Mouse (Mus musculus): Measurements from ENCODE around the gene Ryr3. TPM values are rescaled to one million over a fixed set of nuclear protein-coding genes. Genes with fewer than 3 reads are reported as not detected.

The Ryr3 gene
- polyA plus RNA-seq, 1 experiment from 2014 or later, result 1.5 TPM

GRCm38 (mm10) chr2:112714648-112715047 is 502.2 kb downstream of the Ryr3 start:
- Histone ChIP-seq H3K36me3 (ENCODE audit: control insufficient read depth, insufficient read depth, low read length) (no peaks in the 10 kb centered on the region), H3K4me2 (ENCODE audit: low read depth, low read length) (no peak overlapping the region), H3K9me3 (ENCODE audit: control insufficient read depth, low read length) (no peaks in the 10 kb centered on the region), H3K27ac (ENCODE audit: low read length) (no peak overlapping the region), H3K27me3 (replicated peaks; ENCODE audit: control insufficient read depth, insufficient read depth, low read length) (no peaks in the 10 kb centered on the region), H3K4me1 (ENCODE audit: control insufficient read depth, insufficient read depth, low read length) (no peaks in the 10 kb centered on the region), H3K9ac (ENCODE audit: low read depth, low read length) (no peak overlapping the region), H3K4me3 (ENCODE audit: low read length) (no peak overlapping the region)
- 61% methylated on average over 4 of the region's 4 CpGs for WGBS
- ATAC-seq, result no peak

DNA sequence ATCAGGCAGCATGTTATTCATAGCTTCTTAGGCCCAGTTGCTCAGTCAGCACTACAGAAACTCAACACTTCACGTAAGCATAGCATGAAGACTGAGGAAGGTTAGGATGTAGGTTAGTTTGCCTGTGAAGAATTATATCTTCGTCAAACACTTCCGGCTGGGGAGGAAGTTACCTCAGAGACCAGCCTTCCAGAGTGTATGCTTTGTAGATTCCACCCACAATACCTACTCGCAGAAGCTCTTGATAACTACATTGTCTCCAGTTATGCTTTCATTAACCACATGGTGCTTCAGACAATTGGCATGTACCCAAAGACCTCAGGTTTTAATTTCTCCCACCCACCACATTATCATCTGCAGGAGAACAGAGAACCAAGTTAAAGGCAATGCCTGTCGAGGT is 535.1 kb downstream of the Ryr3 start:
- WGBS, result 81% methylated on average over 5 of the region's 5 CpGs

DNA sequence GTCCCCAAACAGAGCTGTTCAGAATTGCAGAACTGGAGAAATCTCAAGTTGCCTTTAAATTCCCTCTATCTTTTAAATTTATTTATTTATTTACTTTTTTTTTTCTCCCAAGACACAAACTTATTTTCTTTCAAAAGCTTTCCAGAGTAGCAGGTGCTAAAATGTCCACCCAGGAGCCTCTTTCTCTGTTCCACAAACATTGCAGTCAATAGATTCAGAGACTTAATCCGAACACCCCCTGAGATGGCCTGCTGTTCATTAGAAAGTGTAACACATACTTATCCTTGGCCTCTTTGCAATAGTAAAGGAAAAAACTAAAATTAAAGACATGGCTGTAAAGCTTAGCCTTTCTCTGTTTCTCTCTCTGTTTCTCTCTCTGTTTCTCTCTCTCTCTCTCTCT is 539.6 kb downstream of the Ryr3 start:
- no peak overlapping the region for H3K9ac ChIP-seq (ENCODE audit: low read depth, low read length)
- no peak overlapping the region for H3K4me3 ChIP-seq (ENCODE audit: low read length)
- no peaks in the 10 kb centered on the region for H3K36me3 ChIP-seq (ENCODE audit: control insufficient read depth, insufficient read depth, low read length)
- H3K9me3 ChIP-seq (ENCODE audit: control insufficient read depth, low read length), result no peaks in the 10 kb centered on the region
- WGBS, result 66% methylated on average over 1 of the region's 1 CpGs
- no peak overlapping the region for H3K4me2 ChIP-seq (ENCODE audit: low read depth, low read length)
- no peaks in the 10 kb centered on the region for H3K27me3 ChIP-seq (replicated peaks; ENCODE audit: control insufficient read depth, insufficient read depth, low read length)
- no peak overlapping the region for H3K27ac ChIP-seq (ENCODE audit: low read length)
- no peak for ATAC-seq
- no peaks in the 10 kb centered on the region for H3K4me1 ChIP-seq (ENCODE audit: control insufficient read depth, insufficient read depth, low read length)

More for the DNA sequence above, 535.1 kb downstream of the Ryr3 start:
- Histone ChIP-seq H3K4me1 (ENCODE audit: control insufficient read depth, insufficient read depth, low read length) (no peaks in the 10 kb centered on the region), H3K4me3 (ENCODE audit: low read length) (no peak overlapping the region), H3K36me3 (ENCODE audit: control insufficient read depth, insufficient read depth, low read length) (no peaks in the 10 kb centered on the region), H3K27me3 (replicated peaks; ENCODE audit: control insufficient read depth, insufficient read depth, low read length) (no peaks in the 10 kb centered on the region), H3K27ac (ENCODE audit: low read length) (no peak overlapping the region), H3K4me2 (ENCODE audit: low read depth, low read length) (no peak overlapping the region), H3K9ac (ENCODE audit: low read depth, low read length) (no peak overlapping the region), H3K9me3 (ENCODE audit: control insufficient read depth, low read length) (no peaks in the 10 kb centered on the region)
- no peak for ATAC-seq

GRCm38 (mm10) chr2:112676721-112677120 is 540.2 kb downstream of the Ryr3 start:
- Histone ChIP-seq H3K27ac (ENCODE audit: low read length) (no peak overlapping the region), H3K9me3 (ENCODE audit: control insufficient read depth, low read length) (no peaks in the 10 kb centered on the region), H3K4me2 (ENCODE audit: low read depth, low read length) (no peak overlapping the region), H3K4me1 (ENCODE audit: control insufficient read depth, insufficient read depth, low read length) (no peaks in the 10 kb centered on the region), H3K36me3 (ENCODE audit: control insufficient read depth, insufficient read depth, low read length) (no peaks in the 10 kb centered on the region), H3K4me3 (ENCODE audit: low read length) (no peak overlapping the region), H3K27me3 (replicated peaks; ENCODE audit: control insufficient read depth, insufficient read depth, low read length) (no peaks in the 10 kb centered on the region), H3K9ac (ENCODE audit: low read depth, low read length) (no peak overlapping the region)
- 61% methylated on average over 1 of the region's 1 CpGs for WGBS
- ATAC-seq, result no peak

DNA sequence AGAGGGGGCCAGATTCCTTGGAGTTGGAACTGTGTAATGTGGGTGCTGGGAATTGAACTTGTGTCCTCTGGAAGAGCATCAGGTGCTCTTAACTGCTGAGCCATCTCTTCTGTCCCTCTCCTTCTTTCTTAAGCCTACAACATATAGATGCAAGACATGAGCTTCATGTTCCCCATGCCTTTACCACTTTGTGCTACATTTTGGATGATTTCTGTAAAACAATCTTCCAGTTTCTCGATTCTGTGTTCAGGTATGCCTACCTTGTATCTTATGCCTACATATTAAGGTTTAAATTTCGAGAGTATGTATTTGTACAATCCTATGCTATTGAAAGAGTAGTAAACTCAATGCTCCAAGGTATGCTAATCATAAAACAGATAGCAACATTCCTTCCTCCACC is 540.7 kb downstream of the Ryr3 start:
- Histone ChIP-seq H3K9ac (ENCODE audit: low read depth, low read length) (no peak overlapping the region), H3K4me1 (ENCODE audit: control insufficient read depth, insufficient read depth, low read length) (no peaks in the 10 kb centered on the region), H3K27me3 (replicated peaks; ENCODE audit: control insufficient read depth, insufficient read depth, low read length) (no peaks in the 10 kb centered on the region), H3K9me3 (ENCODE audit: control insufficient read depth, low read length) (no peaks in the 10 kb centered on the region), H3K36me3 (ENCODE audit: control insufficient read depth, insufficient read depth, low read length) (no peaks in the 10 kb centered on the region), H3K4me3 (ENCODE audit: low read length) (no peak overlapping the region), H3K27ac (ENCODE audit: low read length) (no peak overlapping the region), H3K4me2 (ENCODE audit: low read depth, low read length) (no peak overlapping the region)
- WGBS, result 73% methylated on average over 2 of the region's 2 CpGs
- ATAC-seq, result no peak

DNA sequence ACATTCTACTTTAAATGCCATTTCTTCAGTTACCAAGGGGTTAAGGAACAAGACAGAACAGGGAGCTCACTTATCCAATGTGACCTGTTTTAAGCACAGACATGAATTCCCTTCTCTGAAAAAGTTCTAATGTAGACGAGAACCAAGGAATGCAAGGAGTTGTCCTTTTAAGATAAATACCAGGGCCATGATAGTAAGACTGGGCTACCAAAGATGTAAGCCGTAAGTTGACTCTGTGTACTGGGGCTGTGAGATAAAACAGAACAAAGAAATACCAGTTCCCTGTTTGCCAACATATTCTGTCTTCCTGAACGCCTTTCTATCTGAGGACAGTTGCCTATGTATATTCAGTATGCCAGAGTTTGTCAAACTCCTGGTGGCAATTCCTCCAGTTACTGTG is 547.4 kb downstream of the Ryr3 start:
- Histone ChIP-seq H3K27ac (ENCODE audit: low read length) (no peak overlapping the region), H3K9me3 (ENCODE audit: control insufficient read depth, low read length) (no peaks in the 10 kb centered on the region), H3K27me3 (replicated peaks; ENCODE audit: control insufficient read depth, insufficient read depth, low read length) (no peaks in the 10 kb centered on the region), H3K36me3 (ENCODE audit: control insufficient read depth, insufficient read depth, low read length) (no peaks in the 10 kb centered on the region), H3K4me1 (ENCODE audit: control insufficient read depth, insufficient read depth, low read length) (no peaks in the 10 kb centered on the region), H3K4me3 (ENCODE audit: low read length) (no peak overlapping the region), H3K9ac (ENCODE audit: low read depth, low read length) (no peak overlapping the region), H3K4me2 (ENCODE audit: low read depth, low read length) (no peak overlapping the region)
- WGBS, result 58% methylated on average over 3 of the region's 3 CpGs
- no peak for ATAC-seq

DNA sequence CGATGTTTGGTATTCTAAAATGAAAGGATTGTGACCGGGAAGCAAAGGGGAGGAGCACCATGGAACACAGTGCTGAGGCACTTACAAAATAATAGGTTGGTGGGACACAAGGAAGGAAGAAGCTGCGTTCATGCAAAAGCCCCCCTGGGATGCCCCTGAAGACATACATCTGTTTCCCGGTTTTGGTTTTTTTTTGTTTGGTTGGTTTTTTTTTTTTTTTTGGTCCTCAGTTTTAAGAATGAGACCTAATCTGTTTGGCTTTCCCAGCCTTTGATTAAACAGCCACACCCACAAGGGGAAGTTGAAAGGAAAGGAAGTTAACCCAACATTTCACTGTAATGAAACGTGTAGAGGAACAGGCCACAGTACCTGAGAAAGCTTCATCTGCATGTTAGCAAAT is 560.8 kb downstream of the Ryr3 start:
- Histone ChIP-seq H3K9ac (ENCODE audit: low read depth, low read length) (no peak overlapping the region), H3K36me3 (ENCODE audit: control insufficient read depth, insufficient read depth, low read length) (no peaks in the 10 kb centered on the region), H3K4me3 (ENCODE audit: low read length) (no peak overlapping the region), H3K4me2 (ENCODE audit: low read depth, low read length) (no peak overlapping the region), H3K27ac (ENCODE audit: low read length) (no peak overlapping the region), H3K4me1 (ENCODE audit: control insufficient read depth, insufficient read depth, low read length) (no peaks in the 10 kb centered on the region), H3K27me3 (replicated peaks; ENCODE audit: control insufficient read depth, insufficient read depth, low read length) (no peaks in the 10 kb centered on the region), H3K9me3 (ENCODE audit: control insufficient read depth, low read length) (no peaks in the 10 kb centered on the region)
- no peak for ATAC-seq
- WGBS, result 58% methylated on average over 5 of the region's 5 CpGs

GRCm38 (mm10) chr2:112653836-112654235 is 563.1 kb downstream of the Ryr3 start:
- no peak for ATAC-seq
- Histone ChIP-seq H3K4me2 (ENCODE audit: low read depth, low read length) (no peak overlapping the region), H3K27me3 (replicated peaks; ENCODE audit: control insufficient read depth, insufficient read depth, low read length) (no peaks in the 10 kb centered on the region), H3K4me3 (ENCODE audit: low read length) (no peak overlapping the region), H3K4me1 (ENCODE audit: control insufficient read depth, insufficient read depth, low read length) (no peaks in the 10 kb centered on the region), H3K9ac (ENCODE audit: low read depth, low read length) (no peak overlapping the region), H3K9me3 (ENCODE audit: control insufficient read depth, low read length) (no peaks in the 10 kb centered on the region), H3K36me3 (ENCODE audit: control insufficient read depth, insufficient read depth, low read length) (no peaks in the 10 kb centered on the region), H3K27ac (ENCODE audit: low read length) (no peak overlapping the region)
- WGBS, result 75% methylated on average over 3 of the region's 3 CpGs

GRCm38 (mm10) chr2:112637206-112637605 is 579.7 kb downstream of the Ryr3 start:
- 79% methylated on average over 5 of the region's 5 CpGs for WGBS
- no peaks in the 10 kb centered on the region for H3K9me3 ChIP-seq (ENCODE audit: control insufficient read depth, low read length)
- no peaks in the 10 kb centered on the region for H3K36me3 ChIP-seq (ENCODE audit: control insufficient read depth, insufficient read depth, low read length)
- no peak overlapping the region for H3K27ac ChIP-seq (ENCODE audit: low read length)
- ATAC-seq, result no peak
- no peaks in the 10 kb centered on the region for H3K4me1 ChIP-seq (ENCODE audit: control insufficient read depth, insufficient read depth, low read length)
- no peaks in the 10 kb centered on the region for H3K27me3 ChIP-seq (replicated peaks; ENCODE audit: control insufficient read depth, insufficient read depth, low read length)
- H3K4me2 ChIP-seq (ENCODE audit: low read depth, low read length), result no peak overlapping the region
- H3K4me3 ChIP-seq (ENCODE audit: low read length), result no peak overlapping the region
- no peak overlapping the region for H3K9ac ChIP-seq (ENCODE audit: low read depth, low read length)

GRCm38 (mm10) chr2:112632536-112632935 is 584.4 kb downstream of the Ryr3 start:
- no peak for ATAC-seq
- H3K4me2 ChIP-seq (ENCODE audit: low read depth, low read length), result no peak overlapping the region
- no peak overlapping the region for H3K9ac ChIP-seq (ENCODE audit: low read depth, low read length)
- no peak overlapping the region for H3K4me3 ChIP-seq (ENCODE audit: low read length)
- H3K9me3 ChIP-seq (ENCODE audit: control insufficient read depth, low read length), result no peaks in the 10 kb centered on the region
- no peaks in the 10 kb centered on the region for H3K36me3 ChIP-seq (ENCODE audit: control insufficient read depth, insufficient read depth, low read length)
- 90% methylated on average over 9 of the region's 9 CpGs for WGBS
- H3K27me3 ChIP-seq (replicated peaks; ENCODE audit: control insufficient read depth, insufficient read depth, low read length), result no peaks in the 10 kb centered on the region
- no peaks in the 10 kb centered on the region for H3K4me1 ChIP-seq (ENCODE audit: control insufficient read depth, insufficient read depth, low read length)
- no peak overlapping the region for H3K27ac ChIP-seq (ENCODE audit: low read length)

Data from intestine, embryonic 16.5 days (tissue).